Mouse (Mus musculus) hindbrain, embryonic 16.5 days (tissue): ENCODE measurements around the gene Haus8. TPM values are rescaled to one million over a fixed set of nuclear protein-coding genes. Genes with fewer than 3 reads are reported as not detected.
"Not testable (repeated sequence)": the region's sequence is repeated elsewhere in the genome, so short reads cannot be mapped to it uniquely, and the experiment has no call there.

Source experiments
- ATAC-seq: fragments of 200-750 bp; cut with Nextera tagmentation; 2 replicates; pipeline ENCODE4 v1.8.0; 2017; ENCODE audit warnings: moderate TSS enrichment, moderate library complexity
- H3K27ac ChIP-seq: fragments of 300-500 bp; sonication (generic); 2 replicates; pipeline ENCODE4 v1.5.1; 2014; ENCODE audit warnings: low read depth, mild to moderate bottlenecking, control low read depth, low read length, moderate library complexity
- H3K27me3 ChIP-seq: fragments of 300-500 bp; sonication (generic); replicated peaks from 2 replicates; pipeline ENCODE4 v1.6.1; 2014; ENCODE audit warnings: low read length; ENCODE audit not compliant: control insufficient read depth, insufficient read depth
- H3K36me3 ChIP-seq: fragments of 300-500 bp; sonication (generic); 2 replicates; pipeline ENCODE4 v1.6.1; 2014; ENCODE audit warnings: mild to moderate bottlenecking, low read length, moderate library complexity, mixed read lengths; ENCODE audit not compliant: control insufficient read depth, insufficient read depth
- H3K4me1 ChIP-seq: fragments of 300-500 bp; sonication (generic); 2 replicates; pipeline ENCODE4 v1.6.1; 2014; ENCODE audit warnings: low read depth, low read length; ENCODE audit not compliant: control insufficient read depth, insufficient read depth
- H3K4me2 ChIP-seq: fragments of 300-500 bp; sonication (generic); 2 replicates; pipeline ENCODE4 v1.6.1; 2014; ENCODE audit warnings: mild to moderate bottlenecking, low read length, control low read depth, moderate library complexity
- H3K4me3 ChIP-seq: fragments of 300-500 bp; sonication (generic); 2 replicates; pipeline ENCODE4 v1.5.1; 2014; ENCODE audit warnings: mild to moderate bottlenecking, low read length, control low read depth, moderate library complexity
- H3K9ac ChIP-seq: fragments of 300-500 bp; sonication (generic); 2 replicates; pipeline ENCODE4 v1.6.1; 2014; ENCODE audit warnings: low read depth, mild to moderate bottlenecking, control low read depth, low read length, moderate library complexity
- H3K9me3 ChIP-seq: fragments of 300-500 bp; sonication (generic); 2 replicates; pipeline ENCODE4 v1.6.1; 2014; ENCODE audit warnings: mild to moderate bottlenecking, low read length, moderate library complexity; ENCODE audit not compliant: control insufficient read depth
- WGBS: fragments of 180-500 bp; shearing (Covaris S2); extraction: QIAGEN DNeasy Blood & Tissue Kit; methylation state at CpG from one replicate; pipeline ENCODE4 v1.1.7; 2014; 5-methylcytosine and 5-hydroxymethylcytosine counted together
- polyA plus RNA-seq: library from polyadenylated mRNA; unstranded; fragments of >200 nt; fragmentation: Nextera tagmentation; extraction: Ambion mirVana; gene quantifications from 2 replicates; pipeline ENCODE4 v1.2.1, GENCODE M21; 2015

Gene Haus8
- polyA plus RNA-seq, 1 experiment from 2014 or later, result 72.5 TPM

DNA sequence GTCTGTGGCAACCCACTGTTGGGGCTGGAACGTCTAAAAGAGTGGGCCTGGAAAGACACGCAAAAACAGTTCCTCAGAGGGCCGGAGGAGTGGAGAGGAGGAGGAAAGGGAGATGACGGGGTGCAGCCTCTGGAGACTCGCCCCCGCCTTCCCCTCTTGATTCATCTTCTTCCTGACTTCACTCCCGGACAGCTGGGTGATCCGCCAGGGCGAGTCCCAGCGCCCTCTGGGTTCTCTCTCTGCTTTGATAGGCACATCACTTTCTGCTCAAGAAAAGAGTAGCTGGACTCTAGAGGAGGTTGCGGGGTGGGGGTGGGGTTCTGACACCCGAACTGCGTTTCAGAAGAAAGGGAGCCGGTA is 397 bp upstream of the Haus8 start:
- H3K9ac ChIP-seq, result peak overlapping the region; percentile 79
- no peaks in the 10 kb centered on the region for H3K36me3 ChIP-seq
- H3K9me3 ChIP-seq, result no peaks in the 10 kb centered on the region
- H3K4me1 ChIP-seq, result peaks cover 21% of the 10 kb centered on the region
- peak overlapping the region; percentile 93 for H3K4me2 ChIP-seq
- H3K27me3 ChIP-seq, result no peaks in the 10 kb centered on the region
- peak overlapping the region; percentile 81 for H3K27ac ChIP-seq
- no peak for ATAC-seq
- WGBS, result 1% methylated on average over 14 of the region's 14 CpGs
- H3K4me3 ChIP-seq, result peak overlapping the region; percentile 78

DNA sequence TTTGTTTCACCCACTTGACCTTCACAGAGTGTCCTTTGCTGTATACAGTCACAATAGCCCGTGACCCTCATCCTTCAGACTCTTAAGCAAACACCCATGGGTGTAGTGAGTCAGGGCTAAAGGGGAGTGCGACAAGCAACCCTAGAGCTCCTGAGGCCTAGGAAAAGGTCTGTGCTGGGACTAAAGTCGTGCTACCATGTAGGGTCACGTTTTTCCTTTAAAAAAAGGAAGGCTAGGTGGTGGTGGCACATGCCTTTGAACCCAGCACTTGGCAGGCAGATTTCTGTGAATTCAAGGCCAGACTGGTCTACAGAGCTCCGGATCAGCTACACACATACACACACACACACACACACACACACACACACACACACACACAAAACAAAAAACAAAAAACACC is 1.1 kb downstream of the Haus8 start:
- H3K9ac ChIP-seq, result peak overlapping the region; percentile 80
- ATAC-seq, result 0 out of 2 replicates have a peak, but pooled peaks have one; percentile 0
- H3K27me3 ChIP-seq, result no peaks in the 10 kb centered on the region
- H3K9me3 ChIP-seq, result no peaks in the 10 kb centered on the region
- 26% methylated on average over 5 of the region's 5 CpGs for WGBS
- H3K4me3 ChIP-seq, result peak overlapping the region; percentile 78
- peaks cover 21% of the 10 kb centered on the region for H3K4me1 ChIP-seq
- H3K36me3 ChIP-seq, result no peaks in the 10 kb centered on the region
- H3K27ac ChIP-seq, result peak overlapping the region; percentile 81; the same call in 1 of the 2 replicates
- peak overlapping the region; percentile 83 for H3K4me2 ChIP-seq

DNA sequence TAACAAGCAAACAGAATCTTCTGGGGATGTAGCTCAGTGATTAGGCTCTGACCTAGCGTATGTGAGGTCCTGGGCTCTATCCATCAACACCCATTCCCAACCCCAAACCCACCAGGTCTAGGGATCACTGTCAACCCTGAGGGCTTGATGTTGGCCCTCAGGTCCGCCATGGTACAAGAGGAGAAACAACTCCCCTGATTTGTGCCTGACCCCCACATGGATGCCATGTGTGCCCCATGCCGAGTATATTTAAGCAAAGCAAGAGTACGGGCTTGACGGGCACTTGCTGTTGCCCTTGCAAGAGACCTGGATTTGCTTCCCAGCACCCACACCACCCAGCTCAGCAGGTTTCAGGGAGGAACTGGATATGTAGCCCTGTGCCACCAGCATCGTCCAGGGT is 4.4 kb downstream of the Haus8 start:
- not testable (repeated sequence) for H3K9ac ChIP-seq, H3K27me3 ChIP-seq, H3K36me3 ChIP-seq, H3K4me3 ChIP-seq, H3K4me2 ChIP-seq, H3K27ac ChIP-seq, ATAC-seq, H3K4me1 ChIP-seq, H3K9me3 ChIP-seq
- 96% methylated on average over 5 of the region's 6 CpGs for WGBS

DNA sequence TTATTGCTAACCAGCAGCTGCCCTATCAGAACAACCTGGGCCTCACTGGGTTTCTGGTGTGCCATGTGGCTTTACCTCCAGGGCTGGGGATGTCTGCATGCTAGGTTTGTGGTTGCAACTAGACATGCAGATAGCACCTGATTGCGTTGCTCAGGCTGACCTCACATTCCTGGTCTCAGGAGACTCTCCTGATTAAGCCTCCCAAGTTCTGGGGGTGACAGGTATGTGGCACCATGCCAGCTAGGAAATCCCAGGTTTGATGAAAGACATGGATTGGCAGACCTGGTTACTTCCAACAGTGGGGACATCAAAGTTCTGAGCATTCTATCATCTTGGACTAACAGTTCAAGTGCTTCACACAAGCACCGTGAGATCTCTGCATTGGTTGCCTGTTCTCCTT is 5.0 kb downstream of the Haus8 start:
- Histone ChIP-seq H3K4me3 (no peak overlapping the region), H3K27ac (no peak overlapping the region), H3K9me3 (no peaks in the 10 kb centered on the region), H3K4me1 (peaks cover 5% of the 10 kb centered on the region), H3K36me3 (no peaks in the 10 kb centered on the region), H3K27me3 (no peaks in the 10 kb centered on the region), H3K4me2 (no peak overlapping the region), H3K9ac (no peak overlapping the region)
- WGBS, result 100% methylated on average over 2 of the region's 2 CpGs
- ATAC-seq, result no peak

DNA sequence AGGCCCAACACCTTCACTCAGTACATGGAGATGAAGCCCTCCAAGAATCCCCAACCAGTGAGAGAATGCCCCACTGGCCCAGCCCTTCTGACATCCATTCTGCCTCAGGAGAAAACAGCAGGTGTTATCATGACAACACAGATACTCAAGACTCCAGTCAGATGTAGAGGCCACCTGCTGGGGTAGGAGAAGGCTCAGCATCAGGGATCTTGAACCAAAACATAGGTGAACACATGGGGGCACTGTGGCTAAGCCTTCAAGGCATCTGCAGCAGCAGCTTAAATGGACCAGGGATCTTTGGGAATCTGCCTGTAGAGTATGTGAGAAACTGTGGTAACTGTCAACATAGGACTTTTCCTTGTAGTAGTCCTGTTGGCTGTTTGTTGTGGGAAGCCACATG is 11.5 kb downstream of the Haus8 start:
- no peak for ATAC-seq
- Histone ChIP-seq H3K27ac (no peak overlapping the region), H3K4me1 (no peaks in the 10 kb centered on the region), H3K9ac (no peak overlapping the region), H3K9me3 (no peaks in the 10 kb centered on the region), H3K4me2 (no peak overlapping the region), H3K36me3 (peaks cover 12% of the 10 kb centered on the region; the same call in 1 of the 2 replicates), H3K27me3 (no peaks in the 10 kb centered on the region), H3K4me3 (no peak overlapping the region)

DNA sequence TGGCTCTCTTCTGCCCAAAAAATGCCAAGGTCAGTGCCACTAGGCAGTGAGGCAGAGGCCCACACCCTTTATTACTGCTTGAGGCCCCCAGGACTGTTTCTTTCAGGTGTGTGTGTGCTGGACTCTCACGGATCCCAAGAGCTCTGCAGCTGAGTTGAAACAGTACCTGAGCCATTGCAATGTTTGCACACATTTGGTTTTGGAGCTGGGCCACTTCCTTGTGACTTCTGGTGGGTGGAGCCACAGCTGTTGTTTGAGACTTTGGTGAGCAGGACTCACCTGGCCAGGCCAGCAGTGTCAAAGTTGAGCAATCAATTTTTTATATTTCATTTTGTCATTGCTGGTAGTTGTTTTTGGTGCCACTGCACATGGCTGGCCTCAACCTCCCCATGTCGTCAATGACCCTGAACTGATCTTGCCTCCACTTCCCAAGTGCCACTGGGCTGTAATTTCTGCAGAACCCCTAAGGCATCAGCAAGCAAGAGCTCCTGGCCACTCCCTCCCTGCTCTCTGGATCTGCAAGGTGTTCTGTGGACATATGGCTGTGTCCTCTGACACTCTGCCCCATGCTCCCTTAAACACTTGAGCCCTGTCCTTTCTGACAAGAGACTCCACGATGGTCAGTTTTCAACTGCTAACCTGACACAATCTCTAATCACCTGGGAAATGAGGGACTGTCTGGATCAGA is 16.0 kb downstream of the Haus8 start:
- Histone ChIP-seq H3K36me3 (peaks cover 15% of the 10 kb centered on the region; the same call in 1 of the 2 replicates), H3K27ac (no peak overlapping the region), H3K4me2 (no peak overlapping the region), H3K27me3 (no peaks in the 10 kb centered on the region), H3K9me3 (no peaks in the 10 kb centered on the region), H3K4me3 (no peak overlapping the region), H3K4me1 (no peaks in the 10 kb centered on the region), H3K9ac (no peak overlapping the region)
- ATAC-seq, result no peak
- 92% methylated on average over 3 of the region's 3 CpGs for WGBS

DNA sequence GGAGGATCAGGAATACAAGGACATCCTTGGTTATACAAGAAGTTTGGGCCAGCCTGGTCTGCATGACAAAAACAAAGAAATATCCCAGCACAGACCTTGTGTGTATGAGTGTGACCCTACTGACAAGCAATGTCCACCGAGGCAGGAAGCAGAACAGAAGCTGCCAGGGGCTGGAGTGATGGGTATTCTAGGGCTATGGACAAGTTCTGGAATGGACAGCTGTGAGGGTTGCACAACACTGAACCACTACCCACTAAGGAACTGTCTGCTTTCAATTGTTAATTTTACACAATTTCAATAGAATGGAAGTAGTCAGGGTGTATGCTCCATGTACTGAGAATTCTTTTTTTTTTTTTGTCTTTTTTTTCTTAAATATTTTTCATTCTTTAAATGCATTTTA is 24.5 kb downstream of the Haus8 start:
- ATAC-seq, result no peak
- H3K9ac ChIP-seq, result no peak overlapping the region
- H3K36me3 ChIP-seq, result peaks cover 12% of the 10 kb centered on the region
- H3K4me2 ChIP-seq, result no peak overlapping the region
- H3K27me3 ChIP-seq, result no peaks in the 10 kb centered on the region
- H3K27ac ChIP-seq, result no peak overlapping the region
- 92% methylated on average over 1 of the region's 1 CpGs for WGBS
- no peak overlapping the region for H3K4me3 ChIP-seq
- H3K4me1 ChIP-seq, result no peaks in the 10 kb centered on the region
- H3K9me3 ChIP-seq, result no peaks in the 10 kb centered on the region

DNA sequence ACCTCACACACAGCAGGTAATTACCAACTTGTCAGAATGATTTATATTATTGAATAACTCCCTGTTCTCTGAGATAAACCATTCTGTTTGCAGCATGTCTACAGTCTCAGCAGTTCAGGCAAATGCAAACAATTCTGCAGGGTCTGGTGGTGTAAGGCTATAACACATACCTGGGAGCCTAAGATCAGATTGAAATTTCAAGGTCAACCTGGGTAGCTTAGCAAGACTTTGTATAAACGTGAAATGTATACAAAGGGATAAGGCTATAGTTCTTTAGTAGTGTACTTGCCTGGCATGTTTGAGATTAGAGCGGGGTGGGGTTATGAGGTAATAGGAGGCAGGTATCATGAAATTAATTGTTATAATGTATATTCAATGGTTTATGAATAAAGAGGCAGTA is 30.0 kb downstream of the Haus8 start:
- no peak for ATAC-seq

DNA sequence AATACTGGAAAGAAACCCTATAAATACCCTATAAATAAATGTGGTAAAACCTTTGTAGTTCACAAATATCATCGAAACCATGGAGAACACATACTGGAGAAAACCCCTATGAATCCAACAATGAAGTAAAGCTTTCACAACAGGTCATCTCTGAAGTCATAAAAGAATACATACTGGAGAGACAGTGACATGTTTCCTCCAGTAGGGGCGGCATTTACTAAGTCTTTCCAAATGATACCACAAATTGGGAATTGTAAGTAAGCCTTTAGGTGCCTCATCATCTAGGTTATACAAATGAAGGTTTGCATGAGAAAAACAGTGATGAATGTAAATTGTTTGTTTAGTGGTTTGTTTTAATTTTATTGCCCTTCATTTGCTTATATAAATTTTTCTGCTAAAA is 48.2 kb downstream of the Haus8 start:
- H3K4me3 ChIP-seq, result no peak overlapping the region
- H3K27ac ChIP-seq, result no peak overlapping the region
- 0 out of 2 replicates have a peak, but pooled peaks cover 3% of the 10 kb centered on the region for H3K9me3 ChIP-seq
- H3K27me3 ChIP-seq, result no peaks in the 10 kb centered on the region
- ATAC-seq, result no peak
- H3K4me1 ChIP-seq, result no peaks in the 10 kb centered on the region
- no peak overlapping the region for H3K4me2 ChIP-seq
- 52% methylated on average over 2 of the region's 2 CpGs for WGBS
- H3K9ac ChIP-seq, result no peak overlapping the region
- no peaks in the 10 kb centered on the region for H3K36me3 ChIP-seq

More for the DNA sequence above, 30.0 kb downstream of the Haus8 start:
- Histone ChIP-seq H3K27ac (no peak overlapping the region), H3K9ac (no peak overlapping the region), H3K36me3 (no peaks in the 10 kb centered on the region), H3K4me3 (no peak overlapping the region), H3K9me3 (no peaks in the 10 kb centered on the region), H3K27me3 (no peaks in the 10 kb centered on the region), H3K4me1 (no peaks in the 10 kb centered on the region), H3K4me2 (no peak overlapping the region)
- 83% methylated on average over 2 of the region's 2 CpGs for WGBS
